Comparison of ENCODE assay signal across 17 mouse cellular contexts in genomic region chr2:167224937-167225336, GRCm38 (mm10). TPM values are rescaled to one million over a fixed set of nuclear protein-coding genes. Genes with fewer than 3 reads are reported as not detected.
"Had no signal": no experiment of that assay in that cellular context is flagged by ENCODE, and none has a peak within 500 bp of the region (broad histone marks: within the 10 kb centered on the region; RNA-seq: fewer than 3 reads in every experiment).

No protein-coding gene starts in this region.

- H3K4me1 ChIP-seq: kidney, embryonic 15.5 days; limb, embryonic 12.5 days; limb, embryonic 15.5 days; liver, embryonic 13.5 days had no signal

- H3K4me3 ChIP-seq: kidney, embryonic 15.5 days; limb, embryonic 12.5 days; limb, embryonic 15.5 days; liver, embryonic 13.5 days had no signal

- H3K4me2 ChIP-seq: kidney, embryonic 15.5 days; limb, embryonic 12.5 days; limb, embryonic 15.5 days; liver, embryonic 13.5 days; lung, embryonic 14.5 days; midbrain, embryonic 11.5 days had no signal

- H3K27me3 ChIP-seq: kidney, embryonic 15.5 days; limb, embryonic 12.5 days; limb, embryonic 15.5 days; liver, embryonic 13.5 days had no signal

- DNase-seq: kidney, adult 8-10 months; kidney, postnatal 14 days; kidney, postnatal 4 days; left cerebral cortex, postnatal 4 days; liver, embryonic 13.5 days; lung, embryonic 14.5 days; lung, postnatal 10 days; midbrain, embryonic 14.5 days; thymus, adult 18-20 months; thymus, postnatal 36 days had no signal

- H3K27ac ChIP-seq: kidney, embryonic 15.5 days; limb, embryonic 12.5 days; limb, embryonic 15.5 days; liver, embryonic 13.5 days; macrophage had no signal

- H3K9ac ChIP-seq: kidney, embryonic 15.5 days; limb, embryonic 12.5 days; limb, embryonic 15.5 days; liver, embryonic 13.5 days; lung, embryonic 14.5 days had no signal

- ATAC-seq: intestine, postnatal 0 days had no signal

- H3K9me3 ChIP-seq: kidney, embryonic 15.5 days; limb, embryonic 12.5 days; limb, embryonic 15.5 days; liver, embryonic 13.5 days had no signal

- H3K36me3 ChIP-seq: kidney, embryonic 15.5 days; liver, embryonic 13.5 days had no signal

RNA-seq across cellular contexts. Expression of gene Ptgis, which starts 15.5 kb away (rescaled TPM):
- total RNA-seq: megakaryocyte-erythroid progenitor cell, adult 5-6 weeks had no signal
- polyA plus RNA-seq: macrophage had no signal
